Mouse (Mus musculus) brain, embryonic 18.5 days (tissue): ENCODE measurements around the gene Ak2.

Experiments used
- DNase-seq: peaks from one replicate; pipeline ENCODE4 v3.0.0-alpha.2; 2012; ENCODE audit warnings: low read depth, low spot score

Gene Ak2

GRCm38 (mm10) chr4:129013151-129013864 lies 21.6 kb downstream of the Ak2 start:
- no peak for DNase-seq

GRCm38 (mm10) chr4:129016329-129016728 lies 24.6 kb downstream of the Ak2 start:
- no peak for DNase-seq

DNA sequence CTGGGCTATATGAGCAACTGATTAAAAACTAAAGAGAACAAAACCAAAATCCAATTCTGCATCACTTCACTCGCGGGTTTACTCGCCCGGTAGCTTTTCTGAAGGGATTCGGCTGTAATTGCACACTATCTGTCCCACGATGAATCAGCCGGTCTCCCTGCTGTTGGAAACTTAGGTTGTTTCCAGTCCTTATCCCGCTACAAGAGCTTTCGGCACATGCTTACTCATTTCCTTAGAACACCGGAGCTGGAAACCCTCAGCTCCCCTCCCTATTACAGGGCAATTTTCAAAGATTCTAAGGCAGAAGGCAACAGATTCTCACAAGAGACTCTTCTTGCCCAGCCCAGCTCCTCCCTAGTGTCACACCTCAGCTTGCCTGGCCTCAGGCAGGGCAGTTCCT lies 25.4 kb downstream of the Ak2 start:
- DNase-seq = no peak

GRCm38 (mm10) chr4:129018788-129019435 lies 27.2 kb downstream of the Ak2 start:
- no peak for DNase-seq

- DNase-seq = no peak
These were observed 28.0 kb downstream of the Ak2 start for GRCm38 (mm10) chr4:129019788-129020187.

GRCm38 (mm10) chr4:129020454-129020853 lies 28.7 kb downstream of the Ak2 start:
- DNase-seq = peak; percentile 24

GRCm38 (mm10) chr4:129021426-129021825 lies 29.7 kb downstream of the Ak2 start:
- DNase-seq = no peak

GRCm38 (mm10) chr4:129021886-129022285 lies 30.1 kb downstream of the Ak2 start:
- no peak for DNase-seq

DNA sequence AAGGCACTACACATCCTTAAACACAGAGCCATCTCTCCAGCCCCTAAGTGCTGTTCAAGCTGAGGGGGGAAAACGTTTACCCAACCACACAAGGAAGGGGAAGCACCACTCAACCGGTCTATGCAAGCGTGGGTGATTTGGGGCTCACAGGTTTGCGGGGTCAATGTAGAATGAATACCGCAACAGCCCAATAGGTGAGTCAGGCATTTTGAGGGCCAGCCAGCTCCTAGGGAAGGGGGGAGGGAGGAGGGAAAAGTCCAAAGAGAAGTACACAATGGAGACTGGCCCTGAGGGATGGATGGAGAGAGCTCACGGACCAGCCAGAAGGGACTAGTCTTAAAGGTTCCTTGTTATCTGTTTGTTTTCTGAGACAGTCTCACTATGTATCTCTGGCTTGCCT lies 32.1 kb downstream of the Ak2 start:
- DNase-seq = no peak

- no peak for DNase-seq
These were observed 33.0 kb downstream of the Ak2 start for GRCm38 (mm10) chr4:129024775-129025174.

GRCm38 (mm10) chr4:129025707-129026106 lies 33.9 kb downstream of the Ak2 start:
- DNase-seq = no peak

DNA sequence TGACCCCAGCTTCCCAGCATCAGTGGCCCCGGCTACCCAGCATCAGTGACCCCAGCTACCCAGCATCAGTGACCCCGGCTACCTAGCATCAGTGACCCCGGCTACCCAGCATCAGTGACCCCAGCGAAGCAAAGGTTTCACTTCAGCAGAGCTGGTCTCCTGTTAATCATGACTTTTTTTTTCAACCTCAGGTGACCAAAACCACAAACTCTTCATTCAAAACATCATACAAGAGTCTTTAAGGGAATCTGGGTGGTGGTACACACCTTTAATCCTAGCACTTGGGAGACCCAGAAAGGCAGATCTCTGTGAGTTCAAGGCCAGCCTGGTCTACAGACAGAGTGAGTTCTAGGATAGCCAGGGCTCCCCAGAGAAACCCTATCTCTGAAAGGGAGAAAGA lies 39.0 kb downstream of the Ak2 start:
- no peak for DNase-seq

GRCm38 (mm10) chr4:129031408-129031965 lies 39.7 kb downstream of the Ak2 start:
- no peak for DNase-seq

- no peak for DNase-seq
These were observed 40.6 kb downstream of the Ak2 start for GRCm38 (mm10) chr4:129032133-129032962.

DNA sequence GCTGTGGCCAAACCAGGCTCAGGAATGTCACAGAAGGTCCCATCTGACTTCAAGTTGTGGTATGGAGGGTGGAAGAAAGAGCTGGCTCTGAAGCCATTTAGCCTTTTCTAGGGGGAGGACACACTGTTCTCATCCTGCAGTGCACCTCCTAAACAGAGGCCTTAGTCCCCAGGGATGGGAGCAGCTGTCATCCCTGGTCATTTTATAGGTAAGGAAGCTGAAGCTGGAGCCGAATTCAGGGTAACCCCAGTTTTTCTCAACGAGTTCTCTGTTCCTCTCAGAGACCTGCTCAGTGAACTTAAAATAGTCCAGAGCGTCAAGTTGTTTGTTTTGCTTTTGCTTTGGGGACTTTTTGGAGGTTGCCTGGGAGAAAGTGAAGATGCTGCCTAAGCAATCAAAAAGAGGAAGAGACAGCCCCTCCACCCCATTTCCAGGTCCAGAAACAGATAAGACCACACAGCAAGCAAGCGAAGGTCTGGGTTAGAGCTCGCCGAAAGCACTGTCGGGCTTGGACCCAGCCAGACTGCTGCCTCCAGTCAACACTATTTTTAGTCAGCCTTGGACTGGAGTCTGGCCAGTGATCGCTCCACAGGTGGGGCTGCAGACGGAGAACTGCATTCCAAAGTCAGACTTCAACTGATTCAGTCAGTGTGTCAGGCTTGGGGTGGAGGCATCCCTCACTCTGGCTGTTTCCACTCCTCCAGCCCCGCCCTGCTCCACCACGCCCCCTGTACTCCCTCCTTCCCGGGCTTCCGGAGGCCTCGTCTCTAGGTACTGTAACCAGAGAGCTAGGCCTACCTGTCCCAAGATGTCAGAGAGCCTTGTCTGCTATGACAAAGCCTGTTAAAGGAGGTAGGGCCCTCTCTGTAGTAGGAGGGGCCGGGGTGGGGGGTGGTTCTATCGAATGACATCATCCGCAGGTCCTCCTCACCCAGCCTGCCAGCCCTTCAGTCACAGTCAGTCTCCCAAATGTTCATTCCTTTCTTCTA lies 41.5 kb downstream of the Ak2 start:
- no peak for DNase-seq

DNA sequence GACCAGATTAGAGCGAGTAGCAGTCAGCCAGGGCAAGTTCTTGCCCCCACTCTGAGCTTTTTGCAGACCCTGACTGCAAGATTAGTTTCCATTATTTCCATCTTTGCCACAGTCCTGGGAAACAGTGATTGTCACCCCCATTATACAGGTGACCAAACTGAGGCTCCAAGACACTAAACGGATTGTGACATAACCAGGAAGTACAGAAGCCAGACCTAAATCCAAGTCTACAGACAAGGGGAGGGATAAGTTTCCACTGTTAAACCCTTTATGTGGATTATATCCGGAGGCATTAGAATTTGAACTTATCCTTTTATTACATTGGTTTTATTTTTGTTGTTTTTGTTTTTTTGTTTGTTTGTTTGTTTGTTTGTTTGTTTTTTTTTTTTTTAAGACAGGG lies 42.5 kb downstream of the Ak2 start:
- DNase-seq = no peak

GRCm38 (mm10) chr4:129034706-129035660 lies 43.2 kb downstream of the Ak2 start:
- no peak for DNase-seq

- no peak for DNase-seq
These were observed 44.2 kb downstream of the Ak2 start for GRCm38 (mm10) chr4:129035851-129036445.

GRCm38 (mm10) chr4:129047721-129048421 lies 56.1 kb downstream of the Ak2 start:
- DNase-seq = no peak
